Mouse (Mus musculus) MEL (cell line): ENCODE results near the gene Sephs2. TPM values are rescaled to one million over a fixed set of nuclear protein-coding genes. Genes with fewer than 3 reads are reported as not detected.

ENCODE experiments used
- DNase-seq: peaks from one replicate; pipeline ENCODE4 v3.0.0; 2011; ENCODE audit warnings: low read depth, low spot score
- H3K27ac ChIP-seq: 2 replicates; pipeline ENCODE4 v1.5.1; 2012; ENCODE audit warnings: low read depth, mild to moderate bottlenecking, control low read depth, low read length, moderate library complexity; ENCODE audit not compliant: control insufficient read depth
- H3K27me3 ChIP-seq, 2 experiments: fragments of 150-350 bp in 1 of 2; sonication (generic) in 1 of 2; 2 replicates each; pipeline ENCODE4 v1.6.1; 2012; ENCODE audit warnings: low read length in 2 of 2, mild to moderate bottlenecking in 2 of 2, improper control_type of control experiment in 1 of 2, moderate library complexity in 1 of 2; ENCODE audit not compliant: insufficient read depth in 2 of 2, control insufficient read depth in 1 of 2
- H3K36me3 ChIP-seq, 2 experiments: 2 replicates each; pipeline ENCODE4 v1.6.1; 2012 to 2014; ENCODE audit warnings: low read length in 2 of 2, improper control_type of control experiment in 1 of 2, inconsistent platforms in 1 of 2, mild to moderate bottlenecking in 1 of 2; ENCODE audit not compliant: insufficient read depth in 2 of 2, control insufficient read depth in 1 of 2
- H3K4me1 ChIP-seq, 2 experiments: fragments of 150-350 bp in 1 of 2; sonication (generic) in 1 of 2; 2 replicates each; pipeline ENCODE4 v1.6.1; 2012; ENCODE audit warnings: low read length in 2 of 2, improper control_type of control experiment in 1 of 2, mild to moderate bottlenecking in 1 of 2; ENCODE audit not compliant: insufficient read depth in 2 of 2, control insufficient read depth in 1 of 2
- H3K4me3 ChIP-seq, 2 experiments: fragments of 150-350 bp in 1 of 2; sonication (generic) in 1 of 2; 2 replicates each; pipeline ENCODE4 v1.5.1; 2012; ENCODE audit warnings: low read depth in 2 of 2, low read length in 2 of 2, mild to moderate bottlenecking in 2 of 2, moderate library complexity in 2 of 2, control low read depth in 1 of 2, improper control_type of control experiment in 1 of 2; ENCODE audit not compliant: control insufficient read depth in 1 of 2, insufficient read depth in 1 of 2
- H3K79me2 ChIP-seq: 2 replicates; pipeline ENCODE4 v1.6.1; 2012; ENCODE audit warnings: mild to moderate bottlenecking, low read length, moderate library complexity; ENCODE audit not compliant: control insufficient read depth, poor library complexity, insufficient read depth
- H3K9ac ChIP-seq: 2 replicates; pipeline ENCODE4 v1.6.1; 2012; ENCODE audit warnings: low read depth, mild to moderate bottlenecking, control low read depth, low read length, moderate library complexity; ENCODE audit not compliant: control insufficient read depth, poor library complexity, severe bottlenecking
- H3K9me3 ChIP-seq: fragments of 150-350 bp; sonication (generic); replicated peaks from 2 replicates; pipeline ENCODE4 v1.6.1; 2012; ENCODE audit warnings: mild to moderate bottlenecking, low read length, improper control_type of control experiment, moderate library complexity; ENCODE audit not compliant: insufficient read depth
- CHD2 ChIP-seq: IDR thresholded peaks from 2 replicates; pipeline ENCODE4 v1.6.1; 2011; ENCODE audit warnings: low read length, improper control_type of control experiment
- E2F4 ChIP-seq: IDR thresholded peaks from 2 replicates; pipeline ENCODE4 v1.6.1; 2011; ENCODE audit warnings: low read depth, low read length, improper control_type of control experiment, borderline replicate concordance
- HCFC1 ChIP-seq: IDR thresholded peaks from 2 replicates; pipeline ENCODE4 v1.6.1; 2012; ENCODE audit warnings: low read depth, mild to moderate bottlenecking, inconsistent platforms, low read length, improper control_type of control experiment, moderate library complexity
- MAFK ChIP-seq: IDR thresholded peaks from 2 replicates; pipeline ENCODE4 v1.6.1; 2011; ENCODE audit warnings: low read depth, mild to moderate bottlenecking, low read length, improper control_type of control experiment, borderline replicate concordance
- MYC ChIP-seq: IDR thresholded peaks from 2 replicates; pipeline ENCODE4 v1.6.1; 2011; ENCODE audit warnings: low read depth, mild to moderate bottlenecking, low read length, improper control_type of control experiment, moderate library complexity
- SIN3A ChIP-seq: IDR thresholded peaks from 2 replicates; pipeline ENCODE4 v1.6.1; 2012; ENCODE audit warnings: low read length, improper control_type of control experiment, inconsistent platforms
- ZMIZ1 ChIP-seq: IDR thresholded peaks from 2 replicates; pipeline ENCODE4 v1.6.1; 2012; ENCODE audit warnings: low read depth, mild to moderate bottlenecking, inconsistent platforms, low read length, improper control_type of control experiment, moderate library complexity
- polyA plus RNA-seq, 2 experiments: library from polyadenylated mRNA; stranded (reverse) in 1 of 2; unstranded in 1 of 2; fragments of >175 nt in 1 of 2; fragments of >200 nt in 1 of 2; gene quantifications; 2 replicates each; pipeline versions ENCODE4 v1.2.1 to v1.2.4; 2012; ENCODE audit warnings: low replicate concordance in 2 of 2, low read depth in 1 of 2; ENCODE audit not compliant: insufficient read length in 2 of 2, insufficient read depth in 1 of 2, missing spikeins in 1 of 2
- total RNA-seq: library from RNA; depleted of rRNA; stranded (reverse); fragments of 300-350 nt; gene quantifications from 2 replicates; pipeline ENCODE4 v1.2.3, GENCODE M21; 2012; rRNA removed

Gene Sephs2
- total and polyA plus RNA-seq, 3 experiments = 109 to 182 TPM; not detected in 1

DNA sequence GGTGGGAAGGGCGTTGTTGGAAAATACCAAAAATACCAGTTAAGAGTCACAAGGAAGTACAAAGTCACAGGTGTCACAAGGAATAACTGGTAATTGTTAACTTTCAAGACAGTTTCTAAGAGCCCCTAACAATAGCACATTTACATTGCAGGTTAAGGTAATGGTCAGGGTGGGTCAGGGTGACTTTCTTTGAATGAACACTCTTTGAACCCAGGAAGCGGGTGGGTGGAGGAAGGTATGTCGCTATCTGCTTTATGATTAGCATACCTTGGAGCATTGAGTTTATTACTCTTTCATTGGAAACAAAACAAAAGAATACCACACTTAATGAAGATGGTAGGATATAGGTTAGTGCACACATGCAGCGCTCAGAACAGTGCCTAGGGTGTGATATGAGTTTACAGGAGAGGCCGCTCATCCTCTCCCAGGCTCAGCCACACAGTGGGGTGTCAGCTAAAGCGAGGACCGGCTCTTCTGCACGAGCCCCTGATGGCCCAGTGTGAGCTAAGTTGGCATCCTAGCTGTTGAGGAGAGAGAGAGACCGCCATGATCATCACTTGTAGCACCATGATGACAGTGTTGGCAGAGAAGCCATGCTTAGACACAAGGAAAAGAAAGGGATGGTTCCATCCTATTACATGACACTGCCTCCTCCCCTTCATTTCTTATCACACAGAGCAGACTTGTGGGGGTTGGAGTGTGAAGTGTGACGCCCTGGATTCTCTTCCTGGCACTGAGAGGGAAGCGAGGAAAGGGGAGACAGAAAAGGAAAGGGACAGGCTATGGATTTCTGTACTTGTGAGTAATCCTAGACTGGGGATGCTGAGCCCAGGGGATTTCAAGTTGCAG lies 48.5 kb downstream of the Sephs2 start (continued):
- TF ChIP-seq MAFK (no peak), HCFC1 (peak; percentile 18; the same call in 1 of the 2 replicates), CHD2 (no peak)
- TF ChIP-seq, all 39 proteins: peak for 11

DNA sequence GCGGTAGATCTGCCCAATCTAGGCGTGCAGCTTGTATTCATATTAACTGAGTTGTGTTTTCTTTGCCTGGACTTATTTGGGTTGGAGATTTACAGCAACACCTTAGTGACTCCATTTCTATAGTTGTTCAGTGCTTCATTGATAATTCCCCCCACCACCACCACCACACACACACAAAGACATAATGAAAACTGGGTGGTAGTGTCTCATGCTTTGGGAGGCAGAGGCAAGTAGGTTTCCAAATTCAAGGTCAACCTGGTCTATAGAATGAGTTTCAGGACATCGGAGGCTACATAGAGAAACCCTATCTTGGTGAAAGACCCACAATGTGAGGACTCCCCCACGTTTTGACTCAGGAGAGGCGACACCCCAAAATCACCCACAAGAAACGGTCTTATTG lies 49.2 kb downstream of the Sephs2 start:
- Histone ChIP-seq H3K9me3 (no peaks in the 10 kb centered on the region), H3K27ac (no peak overlapping the region), H3K36me3 (peaks cover 0 to 10% of the 10 kb centered on the region in 2 experiments; a peak in 2 of 4 replicates), H3K4me3 (no peak overlapping the region), H3K27me3 (no peaks in the 10 kb centered on the region), H3K9ac (no peak overlapping the region), H3K79me2 (no peaks in the 10 kb centered on the region), H3K4me1 (peaks cover 9 to 20% of the 10 kb centered on the region in 2 experiments)
- DNase-seq = no peak
- TF ChIP-seq ZMIZ1 (no peak), MAFK (no peak), SIN3A (no peak), MYC (no peak)

GRCm38 (mm10) chr7:127223515-127224478 lies 50.1 kb downstream of the Sephs2 start:
- H3K27ac ChIP-seq = no peak overlapping the region
- H3K9ac ChIP-seq = no peak overlapping the region
- peaks cover 15 to 27% of the 10 kb centered on the region in 2 experiments for H3K4me1 ChIP-seq
- H3K36me3 ChIP-seq = peaks cover 0 to 15% of the 10 kb centered on the region in 2 experiments; a peak in 2 of 4 replicates
- no peaks in the 10 kb centered on the region for H3K9me3 ChIP-seq
- H3K4me3 ChIP-seq = no peak overlapping the region
- TF ChIP-seq E2F4 = no peak
- H3K27me3 ChIP-seq = no peaks in the 10 kb centered on the region
- DNase-seq = no peak
- H3K79me2 ChIP-seq = no peaks in the 10 kb centered on the region

DNA sequence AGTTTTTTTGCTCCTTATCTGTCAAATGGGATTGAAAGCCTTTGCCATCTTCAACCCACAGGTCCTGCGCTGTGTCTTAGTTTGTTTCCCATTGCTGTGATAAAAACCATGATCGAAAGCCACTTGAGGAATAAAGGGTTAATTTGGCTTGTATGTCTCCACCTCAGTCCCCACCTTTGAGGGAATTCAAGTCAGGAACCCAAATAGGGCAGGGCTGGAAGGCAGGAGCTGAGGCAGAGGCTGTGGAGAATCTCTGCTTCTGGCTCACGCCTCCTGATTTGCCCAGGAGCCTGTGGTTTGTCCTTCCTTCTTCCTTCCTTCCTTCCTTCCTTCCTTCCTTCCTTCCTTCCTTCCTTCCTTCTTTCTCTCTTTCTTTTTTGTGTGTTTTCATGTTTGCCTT lies 50.7 kb downstream of the Sephs2 start:
- DNase-seq = no peak
- Histone ChIP-seq H3K9me3 (no peaks in the 10 kb centered on the region), H3K4me3 (no peak overlapping the region)
- no peak for TF ChIP-seq E2F4
- TF ChIP-seq, all 39 proteins: peak for 0
- peaks cover 0 to 19% of the 10 kb centered on the region in 2 experiments; a peak in 2 of 4 replicates for H3K36me3 ChIP-seq
- H3K27ac ChIP-seq = no peak overlapping the region
- no peak overlapping the region for H3K9ac ChIP-seq
- H3K27me3 ChIP-seq = no peaks in the 10 kb centered on the region
- peaks cover 1% of the 10 kb centered on the region; the same call in 1 of the 2 replicates for H3K79me2 ChIP-seq
- peaks cover 20 to 32% of the 10 kb centered on the region in 2 experiments for H3K4me1 ChIP-seq

Other genes starting within 250 kb of the Sephs2 start
- gene Maz, start 247.0 kb downstream of the Sephs2 start, total RNA-seq = 231 and 234 TPM in 2 replicates
- 100 to 1,000 TPM in 1 of 2 experiments, not detected in 1; 540 TPM for gene Maz, start 247.0 kb downstream of the Sephs2 start, polyA plus RNA-seq
- 57.7 and 75.7 TPM in 2 replicates for gene Kif22, start 231.6 kb downstream of the Sephs2 start, total RNA-seq
- 100 to 1,000 TPM; 119 to 298 TPM for gene Kif22, start 231.6 kb downstream of the Sephs2 start, polyA plus RNA-seq
- 57.1 and 89.3 TPM in 2 replicates for gene Zg16, start 186.7 kb downstream of the Sephs2 start, total RNA-seq
- gene Zg16, start 186.7 kb downstream of the Sephs2 start, polyA plus RNA-seq = 10 to 100 TPM in 1 of 2 experiments, not detected in 1; 50.4 TPM
- gene AI467606, start 182.7 kb downstream of the Sephs2 start, total RNA-seq = 51.1 and 54.9 TPM in 2 replicates
- gene AI467606, start 182.7 kb downstream of the Sephs2 start, polyA plus RNA-seq = 100 to 1,000 TPM in 1 of 2 experiments, 10 to 100 TPM in 1; 79.4 to 101 TPM
- gene Qprt, start 151.8 kb downstream of the Sephs2 start, total RNA-seq = 2.5 and 2.7 TPM in 2 replicates
- gene Qprt, start 151.8 kb downstream of the Sephs2 start, polyA plus RNA-seq = 1 to 10 TPM in 1 of 2 experiments, not detected in 1; 3.7 TPM
- gene Spn, start 136.2 kb downstream of the Sephs2 start, total RNA-seq = 169 and 182 TPM in 2 replicates
- 100 to 1,000 TPM; 135 to 184 TPM for gene Spn, start 136.2 kb downstream of the Sephs2 start, polyA plus RNA-seq
- 55.6 and 64.8 TPM in 2 replicates for gene Cd2bp2, start 78.0 kb downstream of the Sephs2 start, total RNA-seq
- gene Cd2bp2, start 78.0 kb downstream of the Sephs2 start, polyA plus RNA-seq = 10 to 100 TPM in 1 of 2 experiments, not detected in 1; 56.7 TPM
- gene Tbc1d10b, start 65.6 kb downstream of the Sephs2 start, total RNA-seq = 37.4 and 43.3 TPM in 2 replicates
- gene Tbc1d10b, start 65.6 kb downstream of the Sephs2 start, polyA plus RNA-seq = 10 to 100 TPM in 1 of 2 experiments, not detected in 1; 70.3 TPM
- gene Mylpf, start 65.2 kb downstream of the Sephs2 start, total RNA-seq = 8.3 and 11.2 TPM in 2 replicates
- 1 to 10 TPM in 1 of 2 experiments, not detected in 1; 9.1 TPM for gene Mylpf, start 65.2 kb downstream of the Sephs2 start, polyA plus RNA-seq
- gene Zfp553, start 41.0 kb downstream of the Sephs2 start, total RNA-seq = 13.9 and 14.6 TPM in 2 replicates
- gene Zfp553, start 41.0 kb downstream of the Sephs2 start, polyA plus RNA-seq = 10 to 100 TPM in 1 of 2 experiments, not detected in 1; 19.0 TPM
- gene Sept1, start 40.9 kb downstream of the Sephs2 start, total RNA-seq = 30.6 and 41.3 TPM in 2 replicates
- gene Sept1, start 40.9 kb downstream of the Sephs2 start, polyA plus RNA-seq = 100 to 1,000 TPM in 1 of 2 experiments, not detected in 1; 116 TPM
- gene Zfp771, start 29.8 kb downstream of the Sephs2 start, total RNA-seq = 33.4 and 37.6 TPM in 2 replicates
- gene Zfp771, start 29.8 kb downstream of the Sephs2 start, polyA plus RNA-seq = 10 to 100 TPM in 1 of 2 experiments, not detected in 1; 58.3 TPM
- 238 and 253 TPM in 2 replicates for gene Dctpp1, start 13.3 kb downstream of the Sephs2 start, total RNA-seq
- 100 to 1,000 TPM in 1 of 2 experiments, not detected in 1; 290 TPM for gene Dctpp1, start 13.3 kb downstream of the Sephs2 start, polyA plus RNA-seq
- 0.92 and 1.3 TPM in 2 replicates for gene Itgal, start 22.2 kb upstream of the Sephs2 start, total RNA-seq
- gene Itgal, start 22.2 kb upstream of the Sephs2 start, polyA plus RNA-seq = 1 to 10 TPM in 1 of 2 experiments, not detected in 1; 9.7 TPM
- 4.3 and 5.4 TPM in 2 replicates for gene Zfp768, start 71.5 kb upstream of the Sephs2 start, total RNA-seq
- 10 to 100 TPM in 1 of 2 experiments, not detected in 1; 12.0 TPM for gene Zfp768, start 71.5 kb upstream of the Sephs2 start, polyA plus RNA-seq
- 6.9 and 7.5 TPM in 2 replicates for gene Zfp747, start 102.0 kb upstream of the Sephs2 start, total RNA-seq
- 1 to 10 TPM in 1 of 2 experiments, not detected in 1; 6.2 TPM for gene Zfp747, start 102.0 kb upstream of the Sephs2 start, polyA plus RNA-seq
- 1.4 and 2.1 TPM in 2 replicates for gene 9130019O22Rik, start 113.1 kb upstream of the Sephs2 start, total RNA-seq
- 1 to 10 TPM in 1 of 2 experiments, not detected in 1; 1.5 TPM for gene 9130019O22Rik, start 113.1 kb upstream of the Sephs2 start, polyA plus RNA-seq
- 2.3 and 2.5 TPM in 2 replicates for gene E430018J23Rik, start 119.6 kb upstream of the Sephs2 start, total RNA-seq
- gene E430018J23Rik, start 119.6 kb upstream of the Sephs2 start, polyA plus RNA-seq = 1 to 10 TPM in 1 of 2 experiments, not detected in 1; 2.1 TPM
- gene Zfp764, start 132.8 kb upstream of the Sephs2 start, total RNA-seq = 3.7 and 4.1 TPM in 2 replicates
- gene Zfp764, start 132.8 kb upstream of the Sephs2 start, polyA plus RNA-seq = 1 to 10 TPM in 1 of 2 experiments, not detected in 1; 3.1 TPM
- 8.6 and 11.1 TPM in 2 replicates for gene Zfp688, start 148.0 kb upstream of the Sephs2 start, total RNA-seq
- 10 to 100 TPM in 1 of 2 experiments, not detected in 1; 18.1 TPM for gene Zfp688, start 148.0 kb upstream of the Sephs2 start, polyA plus RNA-seq
- 4.0 and 4.9 TPM in 2 replicates for gene Zfp689, start 175.1 kb upstream of the Sephs2 start, total RNA-seq
- 1 to 10 TPM in 1 of 2 experiments, not detected in 1; 7.2 TPM for gene Zfp689, start 175.1 kb upstream of the Sephs2 start, polyA plus RNA-seq
- 10.8 and 11.7 TPM in 2 replicates for gene Prr14, start 185.6 kb upstream of the Sephs2 start, total RNA-seq
- 10 to 100 TPM in 1 of 2 experiments, not detected in 1; 45.9 TPM for gene Prr14, start 185.6 kb upstream of the Sephs2 start, polyA plus RNA-seq
- gene Fbrs, start 205.1 kb upstream of the Sephs2 start, total RNA-seq = 7.5 TPM in 2 replicates
- gene Fbrs, start 205.1 kb upstream of the Sephs2 start, polyA plus RNA-seq = 10 to 100 TPM in 1 of 2 experiments, not detected in 1; 53.3 TPM
- 20.3 and 22.3 TPM in 2 replicates for gene Srcap, start 237.9 kb upstream of the Sephs2 start, total RNA-seq
- gene Srcap, start 237.9 kb upstream of the Sephs2 start, polyA plus RNA-seq = 10 to 100 TPM; 34.3 to 45.1 TPM
- 9.0 and 12.0 TPM in 2 replicates for gene Gm42715, start 245.5 kb upstream of the Sephs2 start, total RNA-seq
- 10 to 100 TPM in 1 of 2 experiments, not detected in 1; 25.4 TPM for gene Gm42715, start 245.5 kb upstream of the Sephs2 start, polyA plus RNA-seq